Mouse (Mus musculus): ENCODE results near the gene Olfr520.
"Not testable (repeated sequence)": the region's sequence is repeated elsewhere in the genome, so short reads cannot be mapped to it uniquely, and the experiment has no call there.

The Olfr520 gene

GRCm38 (mm10) chr7:99711166-99711565 lies 18.9 kb upstream of the Olfr520 start, which contains the start of gene Slco2b1:
TSS of gene Slco2b1 (minus strand) at chr7:99711340.
- in situ Hi-C loops (cut with MboI, MseI): no loop called here

DNA sequence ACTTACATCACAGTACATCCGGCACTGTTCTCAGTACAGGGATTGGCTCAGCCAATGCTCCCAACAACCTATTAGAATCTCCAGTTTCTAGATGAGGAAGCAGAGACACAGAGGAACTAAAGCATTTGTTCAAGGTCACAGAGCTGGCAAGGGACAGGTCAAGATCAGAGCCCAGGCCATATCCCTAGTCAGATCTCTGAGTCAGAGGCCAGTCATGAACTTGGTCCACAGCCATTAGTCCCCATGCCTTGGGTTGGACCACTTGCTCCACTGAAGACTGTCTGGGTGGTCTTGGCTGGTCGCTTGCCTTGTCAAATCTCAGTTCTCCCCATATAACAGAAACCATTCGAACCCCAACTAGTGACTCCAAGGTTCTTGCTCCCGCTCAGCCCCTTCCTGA lies 17.6 kb upstream of the Olfr520 start:
- in situ Hi-C loops (cut with MboI, MseI): no loop called here

GRCm38 (mm10) chr7:99716536-99716935 lies 13.5 kb upstream of the Olfr520 start:
- in situ Hi-C loops (cut with MboI, MseI): no loop called here

DNA sequence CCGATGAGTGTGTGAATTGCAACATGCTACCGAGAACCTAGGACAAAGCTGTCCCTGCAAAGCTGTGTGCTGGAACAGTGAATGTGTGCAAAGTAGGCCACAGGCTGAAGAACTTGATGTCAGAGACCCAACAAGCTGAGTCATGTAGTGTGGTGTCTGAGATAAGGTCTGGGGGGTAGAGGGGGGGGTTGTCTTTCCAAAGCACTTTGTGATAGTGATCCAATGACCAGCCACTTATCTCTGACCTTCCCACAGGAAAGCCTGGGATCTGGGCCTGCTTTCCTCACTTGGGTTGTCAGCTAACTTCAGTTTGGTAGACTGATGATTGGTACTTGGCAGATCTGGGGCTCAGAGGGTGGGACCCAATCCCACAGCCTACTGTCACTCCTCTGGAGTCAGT lies 4.5 kb downstream of the Olfr520 start:
- in situ Hi-C loops (cut with MboI, MseI): no loop called here

DNA sequence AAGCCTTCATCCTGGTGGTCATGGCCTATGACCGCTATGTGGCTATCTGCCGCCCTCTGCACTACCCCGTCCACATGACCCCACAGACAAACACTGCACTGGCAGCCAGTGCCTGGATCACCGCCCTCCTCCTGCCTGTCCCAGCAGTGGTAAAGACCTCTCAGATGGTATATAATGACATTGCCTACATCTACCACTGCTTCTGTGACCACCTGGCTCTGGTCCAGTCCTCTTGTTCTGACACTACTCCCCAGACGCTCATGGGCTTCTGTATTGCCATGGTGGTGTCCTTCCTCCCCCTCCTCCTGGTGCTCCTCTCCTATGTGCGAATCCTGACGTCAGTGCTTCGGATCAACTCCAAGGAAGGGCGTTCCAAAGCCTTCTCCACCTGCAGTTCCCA lies 5.4 kb downstream of the Olfr520 start:
- in situ Hi-C loops (cut with MboI, MseI): not testable (repeated sequence)

DNA sequence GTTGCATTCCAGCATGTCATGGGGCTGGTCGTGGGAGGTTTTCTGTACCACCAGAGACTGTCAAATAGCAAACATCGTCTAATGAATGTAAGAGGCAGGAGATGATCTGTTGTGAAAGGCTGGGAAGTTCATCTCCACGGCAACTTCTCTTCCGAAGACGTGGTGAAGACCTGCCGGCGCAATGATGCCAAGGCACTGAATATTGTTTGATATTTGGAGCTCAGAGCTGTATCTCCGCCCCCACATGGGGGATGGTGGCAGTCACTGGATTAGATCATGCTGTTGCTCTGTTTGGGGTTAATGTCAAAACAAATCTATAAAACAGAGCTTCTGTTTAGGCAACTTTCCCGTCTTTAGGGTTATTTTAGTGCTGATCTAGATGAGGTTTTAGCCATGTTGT lies 9.2 kb downstream of the Olfr520 start:
- in situ Hi-C loops (cut with MboI, MseI): no loop called here

- in situ Hi-C loops (cut with MboI, MseI): no loop called here
Measured at GRCm38 (mm10) chr7:99763207-99763606, 33.1 kb downstream of the Olfr520 start, which contains the start of gene Olfr521. TSS of gene Olfr521 (plus strand) at chr7:99763507.

DNA sequence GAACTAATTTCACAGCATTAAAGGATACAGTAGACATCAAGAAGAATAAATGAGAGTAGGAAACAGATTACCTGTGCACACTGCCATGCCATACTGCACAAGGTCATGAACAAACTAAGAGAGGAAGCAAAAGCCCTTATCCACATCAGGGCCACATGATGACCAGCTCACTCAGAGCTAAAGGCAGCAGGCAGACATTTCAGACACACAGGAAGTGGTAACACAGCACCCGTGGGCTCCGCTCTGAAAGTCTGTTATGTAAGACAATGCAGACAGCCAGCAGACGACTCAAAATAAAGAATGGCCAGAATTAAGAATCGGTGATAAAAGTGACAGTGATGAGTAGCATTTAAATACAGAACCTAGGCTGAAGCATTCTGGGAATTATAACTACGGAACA lies 51.3 kb downstream of the Olfr520 start:
- in situ Hi-C loops (cut with MboI, MseI): no loop called here

- in situ Hi-C loops (cut with MboI, MseI): no loop called here
Measured at GRCm38 (mm10) chr7:99781916-99782315, 51.8 kb downstream of the Olfr520 start.

DNA sequence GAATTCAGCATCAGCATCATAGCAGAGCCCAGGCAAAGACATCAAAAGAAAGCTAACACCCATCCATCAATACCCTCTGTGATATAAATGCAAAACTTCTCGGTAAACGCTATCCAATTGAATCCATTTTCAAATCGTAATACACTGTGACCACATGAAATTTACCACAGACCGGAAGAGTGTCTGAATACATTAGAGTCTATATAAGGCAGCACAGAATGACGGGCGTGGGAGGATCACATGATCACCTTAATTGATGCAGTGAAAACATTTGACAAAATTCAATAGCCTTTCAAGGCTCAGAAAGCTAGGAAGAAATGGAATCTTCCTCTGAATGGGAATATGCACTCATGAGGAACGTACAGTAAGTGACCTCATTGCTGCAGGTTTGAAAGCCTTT lies 53.3 kb downstream of the Olfr520 start:
- in situ Hi-C loops (cut with MboI, MseI): no loop called here

GRCm38 (mm10) chr7:99785553-99785952 lies 55.5 kb downstream of the Olfr520 start:
- in situ Hi-C loops (cut with MboI, MseI): no loop called here
